Mouse (Mus musculus) ovary, adult 18-20 months (tissue): ENCODE measurements around the gene Cxcl16.

Source experiments
- DNase-seq: peaks from one replicate; pipeline ENCODE4 v3.0.0; 2022; ENCODE audit warnings: low spot score, mixed read lengths

Gene Cxcl16

GRCm38 (mm10) chr11:70412591-70412990 is 47.2 kb downstream of the Cxcl16 start:
- no peak for DNase-seq

- DNase-seq: no peak
These were observed 49.5 kb downstream of the Cxcl16 start for GRCm38 (mm10) chr11:70410297-70410643.

DNA sequence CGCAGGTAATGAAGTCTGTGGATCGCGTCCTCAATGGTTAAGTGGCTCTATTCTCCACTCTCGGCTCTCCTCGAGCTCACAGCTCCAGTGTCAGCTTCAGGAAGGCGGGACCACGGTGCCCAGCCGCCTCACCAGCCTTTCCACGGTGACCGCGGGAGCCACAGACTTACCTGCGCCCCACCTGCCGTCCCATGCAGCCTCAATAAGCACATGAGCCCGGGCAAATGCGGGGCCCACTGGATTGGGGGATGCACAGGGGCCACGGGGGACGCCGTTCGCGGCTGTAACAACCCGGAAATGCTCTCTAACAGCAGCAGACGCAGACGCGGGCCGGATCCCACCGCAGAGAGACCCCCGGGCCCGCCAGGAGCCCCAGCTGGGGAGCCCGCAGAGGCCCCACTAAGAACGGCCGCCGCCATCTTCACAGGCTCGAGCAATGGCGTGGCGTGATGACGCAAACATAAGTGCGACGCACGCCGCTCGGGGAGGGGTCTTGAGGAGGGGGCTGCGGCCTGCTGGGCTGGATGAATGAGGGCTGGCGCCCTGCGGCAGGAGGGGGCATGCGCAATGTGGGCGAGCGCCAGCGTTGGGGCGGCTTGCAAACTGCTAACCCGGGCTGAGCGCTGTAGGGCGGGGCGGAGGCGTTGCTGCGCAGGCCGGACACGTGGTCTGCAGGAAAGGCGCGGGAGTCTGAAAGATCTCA is 50.0 kb downstream of the Cxcl16 start, which contains the start of gene Pelp1:
Pelp1 (minus strand) TSS at position 438 of the 703 bp plus-strand sequence.
- DNase-seq: peak; percentile 91
